Mouse (Mus musculus) neutrophil, adult 83 days (primary cell): ENCODE measurements around the gene Pth1r. TPM values are rescaled to one million over a fixed set of nuclear protein-coding genes. Genes with fewer than 3 reads are reported as not detected.

Experiments
- total RNA-seq, 2 experiments: library from RNA; stranded (reverse); gene quantifications; one replicate each; pipeline ENCODE4 v1.2.4; 2023

The Pth1r gene
- 1 to 10 TPM; 1.2 to 1.5 TPM for total RNA-seq

GRCm38 (mm10) chr9:110746961-110747360 is at the start of gene Pth1r:
Gene Pth1r, minus strand, starts transcription at chr9:110747145.

GRCm38 (mm10) chr9:110741711-110742294 is 5.1 kb downstream of the Pth1r start, which contains the start of gene Myl3:
Gene Myl3, plus strand, starts transcription at chr9:110741861.

Other genes with a start within 250 kb of the Pth1r start
- 100 to 1,000 TPM in 1 of 2 experiments, 10 to 100 TPM in 1; 86.6 to 102 TPM for gene Setd2, start 214.5 kb downstream of the Pth1r start, total RNA-seq
- 1 to 10 TPM; 8.0 to 8.6 TPM for gene Nradd, start 122.7 kb downstream of the Pth1r start, total RNA-seq
- 100 to 1,000 TPM; 266 to 300 TPM for gene Nbeal2, start 93.0 kb downstream of the Pth1r start, total RNA-seq
- 100 to 1,000 TPM; 128 to 154 TPM for gene Ccdc12, start 90.6 kb downstream of the Pth1r start, total RNA-seq
- under 1 TPM in 1 of 2 experiments, not detected in 1; 0.50 TPM for gene Myl3, start 5.3 kb downstream of the Pth1r start, total RNA-seq
- not detected for gene Prss42, start 51.0 kb upstream of the Pth1r start, total RNA-seq
- not detected for gene Prss44, start 66.8 kb upstream of the Pth1r start, total RNA-seq
- gene Prss43, start 79.5 kb upstream of the Pth1r start, total RNA-seq: not detected
- not detected for gene Prss45, start 87.4 kb upstream of the Pth1r start, total RNA-seq
- gene Prss46, start 97.4 kb upstream of the Pth1r start, total RNA-seq: not detected
- 1 to 10 TPM; 2.2 to 2.6 TPM for gene Prss50, start 110.8 kb upstream of the Pth1r start, total RNA-seq
- gene Als2cl, start 132.7 kb upstream of the Pth1r start, total RNA-seq: 1 to 10 TPM in 1 of 2 experiments, under 1 TPM in 1; 0.39 to 1.1 TPM
- under 1 TPM; 0.13 to 0.57 TPM for gene Tmie, start 133.0 kb upstream of the Pth1r start, total RNA-seq
- gene Fam240a, start 169.7 kb upstream of the Pth1r start, total RNA-seq: not detected
- not detected for gene Tdgf1, start 199.0 kb upstream of the Pth1r start, total RNA-seq
- gene Lrrc2, start 204.4 kb upstream of the Pth1r start, total RNA-seq: not detected
- gene Rtp3, start 243.4 kb upstream of the Pth1r start, total RNA-seq: not detected